Mouse (Mus musculus): Measurements from ENCODE around the gene Slu7.
A peak's percentile ranks its signal among the peaks of the same experiment; 100 is the strongest.

Slu7 gene

DNA sequence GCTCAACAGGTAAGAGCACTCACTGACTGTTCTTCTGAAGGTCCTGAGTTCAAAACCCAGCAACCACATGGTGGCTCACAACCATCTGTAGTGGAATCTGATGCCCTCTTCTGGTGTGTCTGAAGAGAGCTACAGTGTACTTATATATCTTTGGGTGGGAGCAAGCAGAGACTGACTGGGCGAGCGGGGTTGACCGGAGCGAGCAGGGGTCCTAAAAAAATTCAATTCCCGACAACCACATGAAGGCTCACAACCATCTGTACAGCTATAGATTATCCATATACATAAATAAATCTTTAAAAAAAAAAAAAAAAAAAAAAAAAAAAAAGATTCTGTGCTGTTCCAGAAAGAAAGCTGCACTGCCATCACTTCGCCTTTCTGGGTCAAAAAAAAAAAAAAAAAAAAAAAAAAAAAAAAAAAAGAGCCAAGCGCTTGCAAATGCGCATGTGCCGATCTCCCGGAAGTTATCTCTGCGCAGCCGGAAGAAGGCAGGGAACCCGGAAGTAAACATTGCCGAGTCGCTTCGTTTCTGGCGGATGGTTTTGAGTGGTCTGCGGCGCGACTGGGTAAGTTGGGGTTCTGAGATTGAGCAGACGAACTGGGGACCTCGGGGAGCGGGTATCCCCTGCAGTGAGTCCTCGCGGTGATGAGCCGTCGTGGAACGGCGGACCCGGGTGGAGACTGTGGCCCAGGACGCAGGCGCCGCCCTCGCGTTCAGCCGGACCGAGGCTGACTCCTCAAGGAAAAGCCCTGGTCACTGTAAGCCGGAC is at the start of gene Slu7:
Gene Slu7 (plus strand): TSS at position 491 of the 770 bp plus-strand sequence.
- peak; percentile 93 for DNase-seq (ENCODE audit: low spot score)

DNA sequence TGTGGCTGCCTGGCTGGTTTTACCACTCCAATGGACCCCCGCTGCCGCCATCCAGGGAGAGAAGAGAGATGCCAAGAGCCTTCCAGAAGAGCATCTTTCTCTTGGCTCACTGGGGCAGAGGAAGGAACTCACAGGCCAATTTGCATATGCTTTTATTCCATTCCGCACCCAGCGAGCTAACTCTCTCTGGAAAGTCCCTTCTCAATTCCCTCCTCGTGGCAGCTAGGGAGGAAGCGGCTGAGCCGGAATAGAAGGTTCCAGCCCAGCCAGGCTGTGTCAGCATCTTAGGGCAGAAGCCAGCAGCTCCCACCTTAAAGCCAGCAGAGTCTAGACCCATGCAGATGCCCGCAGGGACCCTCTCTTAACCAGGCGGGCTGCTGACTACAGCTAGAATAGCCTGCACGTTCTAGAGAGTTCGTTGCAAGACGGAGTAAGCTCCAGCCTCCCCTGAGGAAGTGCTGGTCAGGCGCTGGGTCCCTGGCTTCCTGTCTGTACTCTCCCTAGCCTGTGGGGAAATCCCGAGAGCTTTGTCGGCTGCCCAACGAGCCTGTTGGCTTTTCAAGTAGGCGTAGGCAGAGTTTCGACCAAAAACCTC is 48.4 kb upstream of the Slu7 start:
- peak; percentile 13 for DNase-seq (ENCODE audit: low spot score)

DNA sequence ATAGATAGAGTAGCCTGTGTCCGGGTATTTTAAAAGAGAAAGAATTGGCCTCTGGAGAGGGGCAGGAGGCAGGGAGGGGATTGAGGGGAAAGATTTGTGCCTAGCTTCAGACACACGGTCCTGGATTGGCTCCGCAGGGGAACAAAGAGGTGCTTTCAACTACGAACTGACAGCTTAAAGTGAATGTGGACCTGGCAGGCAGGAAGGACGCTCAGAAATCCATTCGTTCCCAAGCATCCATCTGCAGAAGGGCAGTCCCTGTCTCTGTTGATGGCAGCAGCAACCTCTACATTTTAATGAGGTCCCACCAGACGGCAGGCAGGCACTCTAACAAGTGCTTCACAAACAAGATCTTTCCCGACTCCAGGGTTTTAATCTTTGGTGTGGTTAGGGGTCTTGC is 47.8 kb upstream of the Slu7 start:
- DNase-seq (ENCODE audit: low spot score), result no peak

DNA sequence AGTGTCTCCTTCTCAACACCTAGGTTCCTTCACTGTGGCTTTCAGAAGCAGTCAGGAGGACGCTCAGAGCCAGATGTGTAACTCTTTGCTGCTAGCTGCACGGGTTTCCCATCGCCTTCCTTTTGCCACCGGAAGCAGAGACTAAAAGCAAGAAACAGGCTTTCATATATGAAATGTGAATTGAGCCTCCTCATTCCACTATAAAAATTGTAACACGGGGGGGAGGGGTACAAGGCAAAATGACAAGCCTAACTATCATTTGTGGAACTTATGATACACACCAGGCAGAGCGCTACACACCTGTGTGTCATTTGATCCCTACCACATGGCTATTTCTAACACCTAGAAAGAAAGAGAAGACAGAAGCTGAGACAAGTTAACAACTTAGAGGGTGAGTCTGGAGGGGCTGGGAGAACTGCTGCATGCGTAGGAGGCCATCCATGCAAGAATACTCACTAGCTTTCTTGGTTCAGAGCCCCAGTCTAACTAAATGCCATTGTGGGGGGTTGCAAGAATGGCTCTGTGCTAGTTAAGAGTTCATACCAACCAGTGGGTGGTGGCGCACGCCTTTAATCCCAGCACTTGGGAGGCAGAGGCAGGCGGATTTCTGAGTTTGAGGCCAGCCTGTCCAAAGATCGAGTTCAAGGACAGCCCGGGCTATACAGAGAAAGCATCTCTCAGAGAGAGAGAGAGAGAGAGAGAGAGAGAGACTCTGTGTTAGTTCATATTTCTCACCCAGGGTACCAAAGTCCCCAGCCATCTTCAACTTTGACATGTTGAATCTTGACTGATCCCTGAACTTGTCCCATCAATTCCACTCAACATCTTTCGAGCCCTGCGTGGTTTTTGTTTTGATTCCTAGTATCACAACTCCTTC is 46.3 kb upstream of the Slu7 start:
- no peak for DNase-seq (ENCODE audit: low spot score)

DNA sequence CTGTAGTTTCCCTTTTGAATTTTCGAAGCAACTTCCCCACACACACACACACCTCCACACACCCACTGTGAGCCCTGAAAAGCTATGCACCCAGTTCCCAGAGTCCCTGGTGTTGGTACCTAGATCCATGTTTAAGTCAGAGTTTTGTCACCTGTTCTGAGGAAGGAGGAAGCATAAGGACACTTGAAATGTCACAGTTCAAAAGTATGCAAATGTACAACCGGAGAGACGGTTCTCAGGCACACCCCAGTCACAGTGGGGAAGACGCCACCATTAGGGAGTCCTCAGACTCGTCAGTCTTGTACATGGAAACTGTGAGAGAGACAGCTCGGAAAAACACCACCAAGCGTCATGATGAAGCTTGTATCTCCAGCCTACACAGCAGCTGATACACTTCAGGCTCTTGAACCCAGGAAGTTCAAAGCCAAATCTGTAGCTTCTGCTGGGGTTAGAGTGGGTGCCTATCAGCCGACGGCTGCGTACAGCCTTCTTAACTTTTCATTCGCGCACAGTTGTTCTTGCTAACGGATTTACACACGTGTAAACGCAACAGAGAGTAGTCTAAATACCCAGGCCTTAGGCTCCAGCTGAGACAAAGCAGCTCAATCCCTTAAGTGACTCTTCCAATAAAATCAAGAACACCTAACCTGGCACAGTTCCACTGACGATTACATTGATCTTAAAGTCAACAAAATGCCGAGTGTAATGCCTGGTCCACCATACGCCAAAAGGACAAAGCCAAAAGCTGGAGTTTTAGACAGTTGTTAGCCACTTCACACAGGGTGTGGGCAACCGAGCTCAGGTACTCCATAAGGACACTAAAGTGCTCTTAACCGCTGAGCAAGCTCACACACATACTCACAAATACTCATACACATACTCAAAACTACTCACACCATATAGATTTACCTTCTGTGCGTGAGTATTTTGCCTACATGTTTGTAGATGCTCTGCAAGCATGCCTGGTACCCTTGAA is 45.1 kb upstream of the Slu7 start:
- no peak for DNase-seq (ENCODE audit: low spot score)

DNA sequence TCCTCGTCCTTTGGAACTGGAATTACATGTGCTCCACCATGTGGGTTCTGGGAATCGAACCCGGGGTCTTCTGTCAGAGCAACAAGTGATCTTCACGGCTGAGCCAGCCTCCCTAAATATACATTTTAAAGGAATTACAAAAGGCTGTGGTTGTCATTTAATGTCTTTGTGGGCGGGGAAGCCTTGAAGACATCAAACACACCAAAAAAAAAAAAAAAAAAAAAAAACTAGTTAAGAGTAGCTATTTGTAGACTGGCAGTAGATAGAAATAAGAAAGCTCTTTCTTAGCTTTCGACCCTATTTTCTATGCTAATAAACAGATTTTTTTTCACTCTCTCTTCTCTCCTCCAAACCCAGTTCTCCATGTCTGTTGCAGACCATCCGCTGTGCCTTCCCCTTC is 44.4 kb upstream of the Slu7 start:
- no peak for DNase-seq (ENCODE audit: low spot score)

DNA sequence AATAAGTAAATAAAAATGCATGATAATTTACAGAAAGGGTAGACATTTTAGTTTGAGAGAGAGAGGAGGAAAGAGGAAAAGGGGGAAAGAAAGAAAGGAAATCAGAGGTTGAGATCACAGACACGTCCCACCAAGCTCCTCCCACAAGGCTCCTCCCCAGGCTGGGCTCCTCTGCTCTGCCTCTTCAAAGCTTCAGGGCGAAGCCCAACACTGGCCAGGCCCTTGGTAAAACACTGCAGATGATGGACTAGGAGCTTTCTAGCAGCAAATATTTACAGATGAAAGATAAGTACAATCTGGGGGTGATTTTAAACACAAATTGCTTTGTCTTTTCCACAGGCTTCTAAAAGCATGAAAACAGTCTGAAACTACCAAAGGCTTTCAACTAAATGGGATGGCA is 40.8 kb upstream of the Slu7 start:
- DNase-seq (ENCODE audit: low spot score), result no peak

DNA sequence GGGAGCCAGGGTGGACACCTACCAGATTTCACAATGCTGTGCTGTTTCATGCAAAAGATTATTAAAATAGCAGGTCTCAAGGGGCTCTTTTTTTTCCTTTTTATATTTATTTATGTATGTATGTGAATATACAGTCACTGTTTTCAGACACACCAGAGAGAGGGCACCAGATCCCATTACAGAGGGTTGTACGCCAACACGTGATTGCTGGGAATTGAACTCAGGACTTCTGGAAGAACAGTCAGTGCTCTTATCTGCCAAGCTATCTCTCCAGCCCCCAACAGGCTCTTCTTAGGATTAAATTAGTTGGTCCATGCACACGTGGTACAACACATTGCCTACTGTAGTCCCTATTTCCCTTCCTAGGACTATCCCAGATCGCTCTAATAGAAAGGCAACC is 40.2 kb upstream of the Slu7 start:
- DNase-seq (ENCODE audit: low spot score), result no peak

DNA sequence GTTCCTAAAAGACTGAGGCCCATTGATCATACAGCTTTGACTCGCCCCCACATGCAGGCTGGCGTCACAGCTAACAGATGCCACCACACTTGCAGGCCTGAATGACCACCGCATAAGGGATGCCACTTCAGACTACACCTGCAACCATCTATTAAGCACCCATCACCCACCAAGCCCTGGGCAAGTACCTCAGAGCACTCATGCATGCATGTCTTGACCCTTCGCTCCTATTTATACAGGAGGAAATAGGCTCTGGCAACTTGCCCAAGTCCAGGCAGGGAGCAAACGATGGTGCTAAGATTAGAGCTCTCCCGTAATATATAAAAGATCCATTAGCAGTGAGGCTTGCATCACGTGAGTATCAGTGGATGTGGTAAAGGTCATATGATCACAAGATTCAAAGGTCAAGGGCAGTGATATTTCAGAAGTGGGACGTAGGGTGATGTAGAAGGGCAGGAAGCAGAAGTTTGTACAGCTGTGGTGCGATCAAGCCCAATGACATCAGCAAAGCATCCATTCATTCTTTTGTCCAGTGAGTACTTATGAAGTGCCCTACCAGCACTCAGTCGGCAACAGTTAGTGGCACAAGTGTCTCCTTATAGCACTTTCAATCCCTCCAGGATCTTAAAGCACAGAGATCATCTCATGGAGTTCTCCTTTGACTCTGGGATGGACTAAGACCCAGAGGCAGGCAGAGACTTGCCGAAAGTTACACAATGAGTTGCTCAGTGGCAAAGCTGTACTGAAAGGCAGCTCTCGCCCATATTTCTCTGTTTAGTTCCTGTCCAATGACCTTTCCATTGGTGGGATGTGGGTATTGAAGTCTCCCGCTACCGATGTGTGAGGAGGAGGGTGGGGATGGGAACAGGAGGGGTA is 38.2 kb upstream of the Slu7 start:
- DNase-seq (ENCODE audit: low spot score), result no peak

DNA sequence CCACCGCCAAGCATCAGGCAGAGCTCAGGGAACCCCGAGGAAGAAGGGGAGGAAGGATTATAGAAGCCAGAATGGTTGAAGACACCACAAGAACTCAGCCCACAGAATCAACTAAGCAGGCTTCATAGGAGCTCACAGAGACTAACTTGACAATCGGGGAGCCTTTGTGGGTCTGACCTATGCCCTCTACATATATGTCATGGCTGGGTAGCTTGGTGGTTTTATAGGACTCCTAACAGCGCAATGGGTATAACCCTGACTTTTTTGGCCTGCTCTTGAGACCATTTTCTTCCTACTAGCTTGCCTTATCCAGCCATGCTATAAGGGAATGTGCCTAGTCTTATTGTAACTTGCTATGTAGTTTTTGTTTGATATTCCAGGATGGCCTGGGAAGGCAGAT is 37.3 kb upstream of the Slu7 start:
- no peak for DNase-seq (ENCODE audit: low spot score)

DNA sequence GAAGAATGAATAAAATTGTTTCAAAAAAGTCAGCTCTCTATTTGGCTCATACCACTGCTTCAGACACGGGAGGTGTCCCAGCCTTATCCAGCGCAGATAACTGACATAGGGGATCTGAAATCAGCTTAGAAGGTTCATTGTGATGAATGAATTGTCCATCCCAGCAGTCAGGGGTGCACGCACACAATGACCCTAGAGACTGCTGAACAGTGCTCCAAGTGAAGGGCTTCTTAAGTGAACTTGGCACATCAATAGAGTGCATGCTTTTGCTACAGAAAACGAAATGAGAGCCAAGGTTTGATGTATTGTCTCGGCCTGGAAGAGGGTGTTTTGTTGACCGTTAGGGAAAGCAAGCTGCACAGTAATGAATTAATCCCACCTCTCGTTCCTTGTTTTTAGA is 36.9 kb upstream of the Slu7 start:
- no peak for DNase-seq (ENCODE audit: low spot score)

DNA sequence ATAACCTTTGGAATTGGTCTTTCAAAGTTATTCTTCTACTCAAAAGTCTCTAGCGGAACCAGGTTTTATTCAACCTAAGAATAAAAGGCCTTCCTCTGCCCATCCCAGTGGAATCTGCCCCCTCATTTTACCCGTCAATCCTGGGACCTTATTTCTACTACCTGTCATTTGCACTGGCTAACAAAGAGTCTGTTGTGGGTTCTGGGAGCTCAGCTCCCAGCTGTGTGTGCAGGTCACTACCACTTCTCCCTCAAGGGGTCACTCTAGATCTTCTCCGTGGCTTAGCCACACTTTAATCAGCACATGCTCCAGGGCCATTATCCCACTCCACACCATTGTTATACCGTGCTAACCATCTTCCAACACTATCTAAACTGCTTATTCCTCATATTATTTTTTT is 34.2 kb upstream of the Slu7 start:
- no peak for DNase-seq (ENCODE audit: low spot score)

DNA sequence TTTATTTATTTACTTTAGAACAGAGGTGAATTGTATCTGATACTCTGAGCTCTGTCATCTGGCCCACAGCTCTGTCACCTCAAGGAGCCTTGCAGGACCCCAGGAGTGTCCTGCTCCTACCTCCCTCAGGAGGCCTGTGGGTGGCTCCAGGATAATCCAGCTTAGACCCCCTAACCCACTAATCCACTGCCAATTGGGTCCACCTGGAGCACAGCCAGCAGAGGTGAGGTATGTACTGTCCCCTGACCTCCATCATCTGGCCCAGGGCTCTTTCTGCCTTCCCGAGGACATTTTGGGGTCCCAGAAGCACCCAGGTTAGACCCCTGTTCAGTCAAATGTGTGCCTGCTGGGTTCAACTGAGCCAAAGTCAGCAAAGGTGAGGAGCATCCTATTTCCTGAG is 33.4 kb upstream of the Slu7 start:
- DNase-seq (ENCODE audit: low spot score), result no peak

DNA sequence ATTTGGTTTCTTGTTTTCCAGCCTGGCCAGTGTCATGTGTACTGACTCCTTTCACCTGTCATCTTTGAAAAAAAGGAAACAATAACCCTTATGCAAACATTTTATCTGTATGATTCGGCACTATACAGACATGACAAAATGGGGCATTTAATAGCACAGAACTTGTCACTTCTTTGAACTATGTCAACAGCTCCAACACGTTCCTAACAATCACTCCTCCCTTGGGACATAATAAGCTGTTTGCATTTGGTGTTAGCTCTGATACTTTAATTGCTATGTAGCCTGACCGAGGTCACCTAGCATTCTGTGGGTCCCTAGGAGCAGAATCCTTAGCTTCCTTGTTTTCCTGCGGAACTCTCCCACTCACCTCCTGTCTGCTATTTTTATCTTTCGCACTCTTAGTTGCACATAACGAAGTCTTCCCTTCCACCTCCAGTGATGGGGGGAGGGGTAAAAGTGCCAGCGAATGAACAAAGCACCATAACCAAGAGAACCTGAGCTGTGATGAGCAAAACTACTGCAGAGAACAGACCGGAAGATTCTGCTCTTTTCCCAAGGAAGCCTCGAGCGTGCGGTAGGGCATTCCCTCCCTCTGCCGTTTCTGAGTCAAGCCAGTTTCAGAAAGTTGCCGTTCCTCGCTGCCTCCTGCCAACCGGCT is 29.3 kb upstream of the Slu7 start:
- no peak for DNase-seq (ENCODE audit: low spot score)

DNA sequence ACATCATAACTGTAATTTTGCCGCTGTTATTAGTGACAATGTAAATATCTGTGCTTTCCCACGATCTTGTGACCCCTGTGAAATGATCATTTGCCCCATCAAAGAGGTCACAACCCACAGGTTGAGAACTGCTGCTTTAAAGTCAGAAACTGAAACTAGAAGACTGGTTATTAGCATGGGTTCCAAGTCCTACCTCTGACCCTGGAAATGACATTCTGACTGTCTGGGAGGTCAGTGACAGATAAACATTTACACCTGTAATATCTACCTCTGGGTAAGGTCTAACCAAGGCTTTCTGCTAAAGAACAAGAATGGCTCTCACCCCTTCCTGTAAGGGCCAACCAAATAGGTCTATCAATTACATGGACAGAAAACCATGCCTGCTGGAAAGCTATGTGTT is 24.7 kb upstream of the Slu7 start:
- DNase-seq (ENCODE audit: low spot score), result no peak

DNA sequence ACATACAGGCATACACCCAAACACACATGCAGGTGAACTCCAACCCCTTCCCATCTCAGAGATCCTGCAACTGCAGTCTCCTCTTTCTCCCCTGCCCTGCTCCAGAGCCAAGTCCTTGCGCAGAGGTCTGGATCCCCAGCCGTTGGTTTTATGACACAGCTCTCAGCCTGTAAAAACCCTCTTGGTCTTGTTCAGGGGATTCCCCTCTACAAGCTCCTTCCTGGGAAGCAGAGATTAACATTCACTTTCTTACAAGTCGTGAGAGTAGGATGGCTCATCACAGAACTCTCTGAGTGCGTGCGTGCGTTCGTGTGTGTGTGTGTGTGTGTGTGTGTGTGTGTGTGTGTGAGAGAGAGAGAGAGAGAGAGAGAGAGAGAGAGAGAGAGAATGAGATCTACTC is 23.3 kb upstream of the Slu7 start:
- DNase-seq (ENCODE audit: low spot score), result no peak

DNA sequence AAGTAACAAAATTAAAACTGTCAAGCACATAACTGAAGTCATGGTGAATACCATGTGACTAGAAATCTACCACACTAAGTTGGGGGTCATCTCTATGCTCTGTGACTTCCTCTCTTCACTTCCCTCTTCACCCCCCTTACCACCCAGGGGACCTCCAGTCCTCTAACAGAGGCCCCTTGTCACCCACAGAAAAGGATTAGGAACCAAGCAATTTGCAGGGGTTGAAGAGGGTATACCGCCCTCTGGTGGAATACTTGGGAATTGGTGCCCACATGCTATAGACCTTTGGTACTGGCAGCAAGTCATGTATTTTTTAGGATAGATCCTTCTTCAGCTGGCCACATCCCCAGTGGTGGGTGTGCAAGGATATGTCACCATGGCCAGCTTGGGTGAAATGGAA is 22.1 kb upstream of the Slu7 start:
- peak; percentile 64 for DNase-seq (ENCODE audit: low spot score)

DNA sequence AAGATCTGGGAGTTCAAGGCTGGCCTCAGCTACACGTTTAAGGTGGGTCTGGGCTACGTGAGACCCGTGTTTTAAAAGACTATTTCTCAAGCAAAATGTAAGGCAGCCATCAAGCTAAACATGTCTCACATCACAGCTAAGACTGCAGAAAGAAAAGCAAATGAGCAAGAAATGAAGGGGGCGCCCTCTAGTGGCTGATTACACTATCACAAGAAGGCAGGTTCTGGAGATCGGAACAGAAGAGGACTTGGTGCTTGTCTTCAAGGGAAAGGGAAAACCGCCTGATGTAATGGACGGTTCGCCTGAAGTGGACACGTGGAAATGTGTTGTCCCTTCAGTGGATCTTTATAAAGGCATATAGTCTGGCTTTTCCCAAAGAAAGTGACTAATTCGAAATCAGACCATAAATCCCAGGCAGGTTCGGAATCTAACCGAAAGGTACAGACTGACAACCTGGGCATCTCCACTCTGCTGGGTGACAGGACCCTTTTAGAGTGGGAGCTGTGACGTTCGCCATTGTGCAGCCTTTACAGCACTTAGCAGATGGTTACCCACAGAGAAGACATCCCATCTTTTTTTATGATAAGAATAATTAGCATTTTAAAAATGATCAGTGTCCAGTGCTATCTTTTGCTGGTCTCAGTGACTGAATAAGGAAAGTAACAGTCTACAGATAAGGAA is 20.6 kb upstream of the Slu7 start:
- peak; percentile 76 for DNase-seq (ENCODE audit: low spot score)

DNA sequence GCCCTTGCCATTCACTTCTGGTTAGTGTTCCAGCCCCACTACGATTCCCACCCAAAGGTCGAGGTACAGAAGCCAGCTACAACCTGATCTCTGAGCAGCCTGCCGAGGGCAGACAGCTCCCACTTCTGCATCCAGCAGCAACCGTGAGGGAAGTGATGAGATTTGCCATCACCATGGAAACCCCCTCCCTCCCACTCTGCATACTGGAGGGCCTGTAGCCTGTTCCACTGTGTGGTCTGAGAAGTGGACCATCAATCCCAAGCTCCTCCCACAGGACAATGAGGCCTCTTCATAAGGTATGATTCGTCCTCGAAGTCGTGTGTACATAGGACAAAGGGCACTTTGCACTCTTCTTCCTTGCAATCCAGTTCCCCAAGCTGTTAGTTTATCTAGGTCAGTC is 16.3 kb upstream of the Slu7 start:
- DNase-seq (ENCODE audit: low spot score), result no peak

DNA sequence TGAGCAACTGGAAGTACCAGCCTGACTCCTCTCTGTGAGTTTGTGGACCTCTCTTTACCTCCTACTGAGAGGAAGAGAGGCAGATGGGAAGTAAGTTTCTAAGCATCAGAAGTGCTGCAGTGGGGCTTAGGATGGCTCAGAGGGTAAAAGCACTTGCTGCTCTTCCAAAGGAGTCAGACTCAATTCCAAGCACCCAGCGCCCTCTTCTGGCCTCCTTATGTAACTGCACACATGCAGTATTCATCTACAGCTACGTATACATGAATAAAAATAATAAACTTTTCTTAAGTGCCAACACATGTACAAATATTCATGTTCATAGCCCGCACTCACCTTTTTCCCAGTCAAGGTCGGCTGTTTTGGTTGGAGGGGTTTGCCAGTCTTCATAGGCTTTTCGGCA is 9.2 kb upstream of the Slu7 start:
- no peak for DNase-seq (ENCODE audit: low spot score)

Measured in MN1 (cell line).